Mouse (Mus musculus): ENCODE results near the gene 1700020N01Rik. TPM values are rescaled to one million over a fixed set of nuclear protein-coding genes. Genes with fewer than 3 reads are reported as not detected.

1700020N01Rik gene
- total RNA-seq, 2 experiments from 2014 or later = not detected

DNA sequence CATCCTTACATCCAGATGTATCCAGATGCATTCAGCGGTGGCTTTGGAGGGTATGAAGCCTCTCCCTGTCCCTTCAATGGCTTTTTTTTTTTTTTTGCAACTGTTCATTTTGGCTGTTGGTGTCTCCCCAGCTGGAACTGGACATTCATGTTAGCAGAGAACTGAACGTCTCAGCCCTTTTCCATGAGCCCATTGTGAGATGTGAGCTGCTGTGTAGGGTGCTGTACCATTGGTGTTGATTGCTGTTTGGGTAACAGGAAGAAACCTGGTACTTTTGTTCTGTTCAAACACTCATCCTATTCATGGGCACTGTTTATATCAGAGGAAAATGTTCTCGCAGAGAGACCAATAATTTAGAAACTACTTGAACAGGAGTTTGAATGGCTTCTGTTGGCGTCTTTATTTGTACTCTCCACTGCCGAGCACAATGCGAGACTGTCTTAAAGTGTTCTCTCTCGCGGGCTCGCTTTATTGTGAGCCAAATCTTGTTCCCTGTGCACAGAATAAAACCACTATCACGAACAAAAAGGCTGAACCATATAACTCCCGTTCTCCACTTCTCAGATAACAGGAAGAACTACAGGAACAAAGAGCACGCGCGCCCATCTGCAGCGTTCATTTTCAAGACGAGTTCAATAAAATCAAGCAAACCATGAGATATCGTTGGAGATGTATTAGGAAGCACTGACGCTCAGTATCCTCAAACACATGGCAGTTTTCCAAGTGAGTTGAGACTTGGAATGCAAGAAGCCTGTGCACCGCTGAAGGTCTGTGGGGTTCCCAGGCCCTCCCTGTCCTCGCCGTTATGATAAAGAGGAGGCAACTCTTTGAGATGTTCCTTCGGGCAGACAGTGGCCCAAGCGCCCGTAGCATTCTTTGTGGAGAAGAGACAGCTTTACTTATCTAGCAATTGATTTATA is 59.7 kb downstream of the 1700020N01Rik start:
- no peak for DNase-seq (ENCODE audit: extremely low spot score in 1 of 2, low spot score in 1 of 2)

DNA sequence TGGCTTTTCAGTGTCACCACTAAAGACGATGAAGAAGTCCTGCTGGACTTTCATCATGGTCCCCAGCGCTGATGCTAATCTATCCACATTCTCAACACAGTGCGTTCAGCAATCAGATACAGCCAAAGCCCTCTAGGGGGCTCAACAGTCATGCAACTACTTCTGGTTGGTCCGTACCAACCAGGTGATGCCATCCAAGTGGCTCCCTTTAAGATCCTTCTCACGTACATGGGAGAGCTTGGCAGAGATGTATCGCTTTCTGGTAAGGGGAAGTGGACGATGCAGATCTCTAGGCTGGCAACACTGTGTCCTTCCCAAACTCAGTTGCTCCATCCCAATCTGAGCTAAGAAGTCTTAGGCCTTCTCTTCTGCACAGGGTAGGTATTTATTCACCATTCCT is 60.5 kb downstream of the 1700020N01Rik start:
- no peak for DNase-seq (ENCODE audit: extremely low spot score in 1 of 2, low spot score in 1 of 2)

- no peak for DNase-seq (ENCODE audit: extremely low spot score in 1 of 2, low spot score in 1 of 2)
Observed at GRCm38 (mm10) chr10:21659576-21660246, 66.8 kb downstream of the 1700020N01Rik start.

- DNase-seq (ENCODE audit: extremely low spot score in 1 of 2, low spot score in 1 of 2) = no peak
Observed at GRCm38 (mm10) chr10:21668976-21669375, 76.0 kb downstream of the 1700020N01Rik start.

- DNase-seq (ENCODE audit: extremely low spot score in 1 of 2, low spot score in 1 of 2) = no peak
Observed at GRCm38 (mm10) chr10:21669750-21670161, 76.8 kb downstream of the 1700020N01Rik start.

GRCm38 (mm10) chr10:21670168-21670567 is 77.2 kb downstream of the 1700020N01Rik start:
- DNase-seq (ENCODE audit: extremely low spot score in 1 of 2, low spot score in 1 of 2) = no peak

Other genes starting within 250 kb of the 1700020N01Rik start
- gene Aldh8a1, start 215.9 kb upstream of the 1700020N01Rik start, total RNA-seq (2021) = under 1 TPM; 0.20 to 0.23 TPM

All from layer of hippocampus, postnatal 25 days (tissue).